Mouse (Mus musculus): ENCODE results near the gene Fez1. TPM values are rescaled to one million over a fixed set of nuclear protein-coding genes. Genes with fewer than 3 reads are reported as not detected.

Gene Fez1
- total RNA-seq, 2 experiments from 2014 or later: 3.6 TPM

DNA sequence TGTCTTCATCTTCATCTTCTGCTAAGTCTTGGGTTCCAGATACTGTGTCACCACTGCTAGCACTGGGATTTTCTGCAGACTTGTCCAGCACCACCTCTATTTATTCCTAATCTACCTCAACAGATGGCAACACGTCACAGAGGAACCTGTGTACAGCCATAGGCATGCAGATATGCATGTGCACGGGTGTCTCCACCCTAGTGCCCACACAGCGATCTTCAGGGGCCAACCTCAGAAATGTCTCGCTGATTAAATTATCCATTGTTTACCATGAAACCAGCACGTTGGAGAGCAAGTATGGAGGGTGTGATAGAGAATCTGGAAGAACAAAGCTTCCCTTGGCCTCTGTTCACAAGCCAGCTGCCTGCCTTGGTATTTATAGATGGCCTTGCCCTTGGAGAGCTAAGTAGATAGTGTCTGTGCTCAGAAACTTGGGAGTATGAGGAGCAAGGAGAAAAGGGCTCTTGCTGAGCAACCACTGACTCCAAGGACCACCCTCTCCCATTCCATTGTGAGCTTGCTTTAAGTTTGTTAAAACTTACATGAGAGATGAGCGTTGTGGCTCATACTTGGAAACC is 71.8 kb downstream of the Fez1 start:
- DNase-seq: peak in 1 of 2 experiments; percentile 19

DNA sequence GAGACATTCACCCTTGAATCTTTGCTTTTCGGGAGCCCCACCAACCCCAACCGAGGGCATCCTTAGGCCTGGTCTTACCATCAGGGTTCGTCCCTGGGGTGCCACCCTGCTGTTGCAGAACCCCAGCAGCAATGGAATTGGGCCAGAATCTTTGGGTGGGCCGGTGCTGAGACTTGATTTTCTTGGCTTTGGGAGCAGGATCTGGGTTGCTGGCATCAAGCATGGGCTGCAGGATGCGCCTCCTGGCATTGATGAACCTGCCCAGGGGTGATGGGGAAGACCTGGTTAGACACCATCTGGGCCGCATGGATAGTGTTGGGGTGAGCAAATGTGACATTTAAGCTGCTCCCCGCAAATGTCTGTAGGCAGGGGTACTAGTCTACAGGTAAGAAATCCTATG is 72.6 kb downstream of the Fez1 start:
- DNase-seq: peak in 1 of 2 experiments; percentile 8

GRCm38 (mm10) chr9:36895009-36895693 is 73.5 kb downstream of the Fez1 start:
- DNase-seq: peak; percentile 68 to 77

GRCm38 (mm10) chr9:36898560-36898959 is 76.9 kb downstream of the Fez1 start:
- no peak for DNase-seq

GRCm38 (mm10) chr9:36900464-36900863 is 78.8 kb downstream of the Fez1 start:
- DNase-seq: no peak

- no peak for DNase-seq
Observed at GRCm38 (mm10) chr9:36905452-36905851, 83.8 kb downstream of the Fez1 start.

- DNase-seq: peak; percentile 74 to 75
Observed at GRCm38 (mm10) chr9:36916362-36916761, 94.7 kb downstream of the Fez1 start.

GRCm38 (mm10) chr9:36916915-36917314 is 95.3 kb downstream of the Fez1 start:
- DNase-seq: no peak

DNA sequence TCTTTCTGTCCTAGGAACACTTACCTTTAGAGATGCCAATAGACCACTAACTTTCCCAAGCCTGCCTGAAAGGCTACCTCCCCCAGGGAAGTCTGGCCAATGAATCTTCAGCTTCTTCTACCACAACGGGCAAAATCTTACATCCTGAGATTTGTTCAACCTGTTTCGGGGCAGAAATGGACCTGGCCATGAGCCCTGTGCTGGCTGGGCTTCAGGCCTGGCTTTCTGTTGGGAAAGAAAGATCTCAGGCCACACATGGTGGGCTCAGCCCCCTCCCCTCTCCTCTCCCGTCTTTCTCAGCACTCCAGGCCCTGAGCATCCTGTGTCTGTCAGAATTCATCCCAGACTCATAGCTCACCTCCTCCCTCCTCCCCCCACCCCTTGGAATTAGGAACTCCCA is 96.9 kb downstream of the Fez1 start:
- DNase-seq: no peak

GRCm38 (mm10) chr9:36919472-36919871 is 97.8 kb downstream of the Fez1 start:
- no peak for DNase-seq

DNA sequence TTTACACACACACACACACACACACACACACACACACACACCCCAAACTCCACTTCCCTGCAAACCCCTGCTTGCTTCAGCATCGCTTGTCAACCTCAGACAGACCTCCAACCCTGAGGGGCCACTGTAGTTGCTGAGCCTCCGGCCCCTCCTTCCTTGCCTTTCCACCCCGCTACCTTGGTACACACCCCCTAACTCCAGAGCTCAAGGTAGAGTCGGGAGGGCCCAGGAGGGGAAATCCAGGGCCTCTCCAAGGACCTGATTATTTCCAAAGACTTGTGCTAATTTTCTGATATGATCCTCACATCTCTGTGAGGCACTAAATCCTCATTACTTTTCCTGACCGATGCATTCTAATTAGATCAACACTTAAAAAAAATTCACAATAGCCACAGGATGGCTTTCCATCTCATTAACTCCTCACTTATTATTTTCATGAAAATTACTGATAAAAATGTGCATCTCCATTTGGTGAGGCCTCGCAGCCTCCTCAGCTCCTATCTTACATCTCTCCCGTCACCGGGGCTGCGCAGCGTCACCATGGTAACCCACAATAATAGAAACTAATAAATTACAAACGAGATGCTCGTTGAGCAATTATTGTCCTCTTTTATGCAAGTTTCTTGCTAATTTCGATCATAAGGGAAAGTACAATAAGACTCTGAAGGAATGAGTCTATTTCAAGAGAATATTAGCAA is 100.2 kb downstream of the Fez1 start:
- no peak for DNase-seq

GRCm38 (mm10) chr9:36923753-36924152 is 102.1 kb downstream of the Fez1 start:
- DNase-seq: no peak

Other genes with a start within 250 kb of the Fez1 start
- gene Gm17689, start 239.2 kb upstream of the Fez1 start, total RNA-seq (2021): not detected
- gene A630095E13Rik, start 178.5 kb upstream of the Fez1 start, total RNA-seq (2021): not detected
- not detected for gene Acrv1, start 128.6 kb upstream of the Fez1 start, total RNA-seq (2021)
- gene Chek1, start 94.8 kb upstream of the Fez1 start, total RNA-seq (2021): 1 to 10 TPM; 3.0 to 4.2 TPM
- 100 to 1,000 TPM; 299 to 300 TPM for gene Stt3a, start 54.2 kb upstream of the Fez1 start, total RNA-seq (2021)
- 100 to 1,000 TPM; 116 to 133 TPM for gene Ei24, start 24.5 kb upstream of the Fez1 start, total RNA-seq (2021)